Mouse (Mus musculus): ENCODE measurements around the gene Dip2c. TPM values are rescaled to one million over a fixed set of nuclear protein-coding genes. Genes with fewer than 3 reads are reported as not detected.

Gene Dip2c
- total and polyA plus RNA-seq, 2 experiments from 2014 or later: 8.8 to 67.4 TPM

- peak; percentile 15 for DNase-seq
- no peak overlapping the region for H3K9ac ChIP-seq
- H3K9me3 ChIP-seq (ENCODE audit: low read length): no peaks in the 10 kb centered on the region
- TF ChIP-seq CTCF (IDR thresholded peaks at IDR 0.05; ENCODE audit: low read depth): no peak
- H3K36me3 ChIP-seq (ENCODE audit: insufficient read depth): no peaks in the 10 kb centered on the region
- 60% methylated on average over 2 of the region's 2 CpGs for whole genome bisulfite sequencing
- H3K27ac ChIP-seq (ENCODE audit: low read depth, low read length): no peak overlapping the region
- H3K27me3 ChIP-seq (ENCODE audit: insufficient read depth, low read length): no peaks in the 10 kb centered on the region
- no peak overlapping the region for H3K4me2 ChIP-seq (ENCODE audit: low read depth)
- peaks cover 7% of the 10 kb centered on the region; the same call in 1 of the 2 replicates for H3K4me1 ChIP-seq (ENCODE audit: insufficient read depth)
- ATAC-seq: no peak
- no peak overlapping the region for H3K4me3 ChIP-seq (ENCODE audit: low read depth, low read length)
Observed at GRCm38 (mm10) chr13:9350670-9351069, 74.3 kb downstream of the Dip2c start.

GRCm38 (mm10) chr13:9353890-9354289 lies 77.6 kb downstream of the Dip2c start:
- TF ChIP-seq CTCF (IDR thresholded peaks at IDR 0.05; ENCODE audit: low read depth): no peak
- ATAC-seq (no peak), DNase-seq (no peak)
- Histone ChIP-seq H3K4me2 (ENCODE audit: low read depth) (no peak overlapping the region), H3K27ac (ENCODE audit: low read depth, low read length) (no peak overlapping the region), H3K36me3 (ENCODE audit: insufficient read depth) (no peaks in the 10 kb centered on the region), H3K27me3 (ENCODE audit: insufficient read depth, low read length) (no peaks in the 10 kb centered on the region), H3K9me3 (ENCODE audit: low read length) (no peaks in the 10 kb centered on the region), H3K9ac (no peak overlapping the region), H3K4me3 (ENCODE audit: low read depth, low read length) (no peak overlapping the region), H3K4me1 (ENCODE audit: insufficient read depth) (peaks cover 7% of the 10 kb centered on the region; the same call in 1 of the 2 replicates)
- WGBS: 95% methylated on average over 1 of the region's 1 CpGs

- H3K4me3 ChIP-seq (ENCODE audit: low read depth, low read length): no peak overlapping the region
- H3K4me2 ChIP-seq (ENCODE audit: low read depth): no peak overlapping the region
- no peaks in the 10 kb centered on the region for H3K9me3 ChIP-seq (ENCODE audit: low read length)
- peaks cover 7% of the 10 kb centered on the region; the same call in 1 of the 2 replicates for H3K4me1 ChIP-seq (ENCODE audit: insufficient read depth)
- ATAC-seq: peak; percentile 74
- H3K36me3 ChIP-seq (ENCODE audit: insufficient read depth): no peaks in the 10 kb centered on the region
- no peaks in the 10 kb centered on the region for H3K27me3 ChIP-seq (ENCODE audit: insufficient read depth, low read length)
- no peak overlapping the region for H3K27ac ChIP-seq (ENCODE audit: low read depth, low read length)
- no peak overlapping the region for H3K9ac ChIP-seq
- WGBS: 21% methylated on average over 4 of the region's 4 CpGs
- peak; percentile 35 for DNase-seq
- no peak for TF ChIP-seq CTCF (IDR thresholded peaks at IDR 0.05; ENCODE audit: low read depth)
Observed at GRCm38 (mm10) chr13:9355331-9355730, 79.0 kb downstream of the Dip2c start.

GRCm38 (mm10) chr13:9361457-9361856 lies 85.1 kb downstream of the Dip2c start:
- Histone ChIP-seq H3K36me3 (ENCODE audit: insufficient read depth) (no peaks in the 10 kb centered on the region), H3K27me3 (ENCODE audit: insufficient read depth, low read length) (no peaks in the 10 kb centered on the region), H3K4me1 (ENCODE audit: insufficient read depth) (0 out of 2 replicates have a peak, but pooled peaks cover 4% of the 10 kb centered on the region), H3K9me3 (ENCODE audit: low read length) (no peaks in the 10 kb centered on the region), H3K4me3 (ENCODE audit: low read depth, low read length) (no peak overlapping the region), H3K27ac (ENCODE audit: low read depth, low read length) (no peak overlapping the region), H3K4me2 (ENCODE audit: low read depth) (no peak overlapping the region), H3K9ac (no peak overlapping the region)
- WGBS: 70% methylated on average over 2 of the region's 2 CpGs
- TF ChIP-seq CTCF (IDR thresholded peaks at IDR 0.05; ENCODE audit: low read depth): no peak
- DNase-seq (no peak), ATAC-seq (no peak)

- Histone ChIP-seq H3K9me3 (ENCODE audit: low read length) (no peaks in the 10 kb centered on the region), H3K4me3 (ENCODE audit: low read depth, low read length) (no peak overlapping the region), H3K36me3 (ENCODE audit: insufficient read depth) (no peaks in the 10 kb centered on the region), H3K27ac (ENCODE audit: low read depth, low read length) (no peak overlapping the region), H3K27me3 (ENCODE audit: insufficient read depth, low read length) (no peaks in the 10 kb centered on the region), H3K4me2 (ENCODE audit: low read depth) (no peak overlapping the region), H3K9ac (no peak overlapping the region), H3K4me1 (ENCODE audit: insufficient read depth) (no peaks in the 10 kb centered on the region)
- 77% methylated on average over 1 of the region's 1 CpGs for WGBS
- ATAC-seq (no peak), DNase-seq (no peak)
- TF ChIP-seq CTCF (IDR thresholded peaks at IDR 0.05; ENCODE audit: low read depth): no peak
Observed at GRCm38 (mm10) chr13:9371387-9371786, 95.1 kb downstream of the Dip2c start.

- Histone ChIP-seq H3K27me3 (ENCODE audit: insufficient read depth, low read length) (no peaks in the 10 kb centered on the region), H3K9ac (no peak overlapping the region), H3K9me3 (ENCODE audit: low read length) (no peaks in the 10 kb centered on the region), H3K4me3 (ENCODE audit: low read depth, low read length) (no peak overlapping the region), H3K4me2 (ENCODE audit: low read depth) (no peak overlapping the region), H3K27ac (ENCODE audit: low read depth, low read length) (no peak overlapping the region), H3K36me3 (ENCODE audit: insufficient read depth) (no peaks in the 10 kb centered on the region), H3K4me1 (ENCODE audit: insufficient read depth) (no peaks in the 10 kb centered on the region)
- TF ChIP-seq CTCF (IDR thresholded peaks at IDR 0.05; ENCODE audit: low read depth): no peak
- DNase-seq (no peak), ATAC-seq (no peak)
- WGBS: 45% methylated on average over 2 of the region's 2 CpGs
Observed at GRCm38 (mm10) chr13:9377130-9377529, 100.8 kb downstream of the Dip2c start.

- 81% methylated on average over 5 of the region's 5 CpGs for WGBS
- no peak for TF ChIP-seq CTCF (IDR thresholded peaks at IDR 0.05; ENCODE audit: low read depth)
Observed at GRCm38 (mm10) chr13:9380740-9381410, 104.5 kb downstream of the Dip2c start.

More at GRCm38 (mm10) chr13:9380740-9381410, 104.5 kb downstream of the Dip2c start:
- Histone ChIP-seq H3K9ac (no peak overlapping the region), H3K27ac (ENCODE audit: low read depth, low read length) (no peak overlapping the region), H3K4me1 (ENCODE audit: insufficient read depth) (no peaks in the 10 kb centered on the region), H3K9me3 (ENCODE audit: low read length) (no peaks in the 10 kb centered on the region), H3K4me3 (ENCODE audit: low read depth, low read length) (no peak overlapping the region), H3K4me2 (ENCODE audit: low read depth) (no peak overlapping the region), H3K36me3 (ENCODE audit: insufficient read depth) (no peaks in the 10 kb centered on the region), H3K27me3 (ENCODE audit: insufficient read depth, low read length) (no peaks in the 10 kb centered on the region)
- no peak for ATAC-seq
- DNase-seq: no peak

Measured in forebrain, postnatal 0 days (tissue).